9 mouse cellular contexts compared by ENCODE assay signal in the genomic region with DNA sequence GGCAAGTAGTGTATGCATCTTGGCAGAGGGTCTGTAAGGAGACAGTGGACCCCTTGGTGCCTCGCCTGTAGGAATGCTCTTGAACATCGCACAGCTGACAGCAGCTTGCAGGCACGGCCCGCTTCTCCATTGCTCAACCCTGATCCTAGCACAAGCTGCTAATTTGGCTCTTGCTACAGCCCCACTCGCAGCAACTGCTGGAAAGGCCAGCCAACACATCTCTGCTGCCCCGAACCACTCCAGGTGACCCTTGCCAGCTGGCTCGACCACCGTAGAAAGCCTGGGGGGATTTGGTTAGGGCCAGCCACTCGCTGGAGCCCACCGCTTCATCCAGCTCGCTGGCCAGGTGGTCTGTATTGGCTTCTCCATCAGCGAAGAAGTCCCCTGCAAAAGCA. TPM values are rescaled to one million over a fixed set of nuclear protein-coding genes. Genes with fewer than 3 reads are reported as not detected.
DNase-seq lines count a peak whose midpoint lies in the region; ATAC-seq and TF ChIP-seq lines count a peak whose summit lies in the region.
"Had no signal": no experiment of that assay in that cellular context is flagged by ENCODE, and none has a peak within 500 bp of the region (broad histone marks: within the 10 kb centered on the region; RNA-seq: fewer than 3 reads in every experiment).

No protein-coding gene starts in this region.

- TF ChIP-seq CTCF in small intestine, adult 2 months (IDR thresholded peaks at IDR 0.05; ENCODE audit: extremely low read depth, insufficient read length, insufficient replicate concordance, low read depth, low read length), result no peak

- H3K27ac ChIP-seq in lung, embryonic 16.5 days (ENCODE audit: low read length), result no peak overlapping the region
- no peak overlapping the region for H3K27ac ChIP-seq in forebrain, embryonic 15.5 days (replicated peaks)
- H3K27ac ChIP-seq in intestine, embryonic 16.5 days (ENCODE audit: low read length), result no peak overlapping the region
- H3K27ac ChIP-seq in small intestine, adult 2 months (ENCODE audit: insufficient read depth, low read depth, low read length), result no peak overlapping the region

- peaks cover 6% of the 10 kb centered on the region for H3K4me1 ChIP-seq in lung, embryonic 16.5 days (replicated peaks; ENCODE audit: control insufficient read depth, insufficient read depth, low read length)
- H3K4me1 ChIP-seq in forebrain, embryonic 15.5 days, result peaks cover 17% of the 10 kb centered on the region
- H3K4me1 ChIP-seq in intestine, embryonic 16.5 days (ENCODE audit: control insufficient read depth, insufficient read depth, low read length), result peaks cover 7% of the 10 kb centered on the region; the same call in 1 of the 2 replicates
- H3K4me1 ChIP-seq in small intestine, adult 2 months (ENCODE audit: control insufficient read depth, insufficient read depth, insufficient read length, low read length), result peaks cover 3% of the 10 kb centered on the region

- peak overlapping the region; percentile 48; the same call in 1 of the 2 replicates for H3K4me3 ChIP-seq in lung, embryonic 16.5 days (ENCODE audit: low read length)
- no peak overlapping the region for H3K4me3 ChIP-seq in forebrain, embryonic 15.5 days
- peak overlapping the region; percentile 41; the same call in 1 of the 2 replicates for H3K4me3 ChIP-seq in intestine, embryonic 16.5 days (ENCODE audit: low read length)
- peak overlapping the region; percentile 57 for H3K4me3 ChIP-seq in small intestine, adult 2 months (ENCODE audit: low read depth, low read length)

- H3K9me3 ChIP-seq in lung, embryonic 16.5 days (ENCODE audit: control insufficient read depth, low read length), result no peaks in the 10 kb centered on the region
- H3K9me3 ChIP-seq in forebrain, embryonic 15.5 days, result no peaks in the 10 kb centered on the region
- H3K9me3 ChIP-seq in intestine, embryonic 16.5 days (ENCODE audit: control insufficient read depth, low read length), result no peaks in the 10 kb centered on the region

- WGBS in lung, embryonic 16.5 days, result 30% methylated on average over 12 of the region's 12 CpGs
- WGBS in forebrain, embryonic 15.5 days, result 45% methylated on average over 12 of the region's 12 CpGs
- WGBS in intestine, embryonic 16.5 days, result 42% methylated on average over 12 of the region's 12 CpGs
- 61% methylated on average over 12 of the region's 12 CpGs for WGBS in small intestine, adult 2 months

- H3K27me3 ChIP-seq in lung, embryonic 16.5 days (ENCODE audit: control insufficient read depth, insufficient read depth, low read depth, low read length), result peaks cover 39% of the 10 kb centered on the region
- H3K27me3 ChIP-seq in forebrain, embryonic 15.5 days, result peaks cover 59% of the 10 kb centered on the region
- peaks cover 35% of the 10 kb centered on the region for H3K27me3 ChIP-seq in intestine, embryonic 16.5 days (replicated peaks; ENCODE audit: control insufficient read depth, insufficient read depth, low read length)
- peaks cover 17% of the 10 kb centered on the region; the same call in 1 of the 2 replicates for H3K27me3 ChIP-seq in small intestine, adult 2 months (ENCODE audit: control insufficient read depth, insufficient read depth, low read length)

- H3K9ac ChIP-seq in lung, embryonic 16.5 days (ENCODE audit: low read length), result no peak overlapping the region
- no peak overlapping the region for H3K9ac ChIP-seq in forebrain, embryonic 15.5 days (replicated peaks)
- no peak overlapping the region for H3K9ac ChIP-seq in intestine, embryonic 16.5 days (ENCODE audit: low read depth, low read length)

- no peak for DNase-seq in lung, postnatal 25 days (ENCODE audit: low spot score)
- no peak for DNase-seq in right cerebral cortex, postnatal 25 days
- DNase-seq in layer of hippocampus, adult 8-10 months (ENCODE audit: low spot score in 2 of 2), result no peak

- peak; percentile 63 for ATAC-seq in lung, embryonic 16.5 days (ENCODE audit: low read depth)
- ATAC-seq in forebrain, embryonic 15.5 days (replicated peaks), result no peak
- ATAC-seq in intestine, embryonic 16.5 days, result no peak

- H3K4me2 ChIP-seq in lung, embryonic 16.5 days (ENCODE audit: low read depth, low read length), result peak overlapping the region; percentile 83
- H3K4me2 ChIP-seq in forebrain, embryonic 15.5 days (replicated peaks), result peak overlapping the region; percentile 63; the same call in 1 of the 2 replicates
- H3K4me2 ChIP-seq in intestine, embryonic 16.5 days (ENCODE audit: low read depth, low read length), result peak overlapping the region; percentile 72; the same call in 1 of the 2 replicates

- no peak for TF ChIP-seq POLR2A in small intestine, adult 2 months (IDR thresholded peaks at IDR 0.05; ENCODE audit: low read depth, low read length)

- no peaks in the 10 kb centered on the region for H3K36me3 ChIP-seq in lung, embryonic 16.5 days (ENCODE audit: control insufficient read depth, insufficient read depth, low read length)
- H3K36me3 ChIP-seq in forebrain, embryonic 15.5 days, result no peaks in the 10 kb centered on the region
- H3K36me3 ChIP-seq in intestine, embryonic 16.5 days (ENCODE audit: control insufficient read depth, insufficient read depth, low read length), result no peaks in the 10 kb centered on the region
- H3K36me3 ChIP-seq in small intestine, adult 2 months (ENCODE audit: control insufficient read depth, insufficient read depth, low read length), result no peaks in the 10 kb centered on the region

RNA-seq across cellular contexts. Expression of a gene that starts 0.6 kb away (rescaled TPM):
- 1.6 and 2.0 TPM in 2 replicates for polyA plus RNA-seq in lung, embryonic 16.5 days (2015; fragmentation: Nextera tagmentation; extraction: Ambion mirVana)
- polyA plus RNA-seq in forebrain, embryonic 15.5 days (2015; fragmentation: Nextera tagmentation; extraction: Ambion mirVana), result 0.41 and 0.68 TPM in 2 replicates
- 1.2 and 1.4 TPM in 2 replicates for polyA plus RNA-seq in intestine, embryonic 16.5 days (2015; fragmentation: Nextera tagmentation; extraction: Ambion mirVana)
- polyA plus RNA-seq in small intestine, adult 2 months (2012; rRNA removed), result 2.3 and 5.5 TPM in 2 replicates
- 1 to 10 TPM; 1.5 to 2.7 (median 1.8) TPM for total RNA-seq in layer of hippocampus, adult 8-10 months (2022)

RNA-seq across cellular contexts. Expression of a gene that starts 1.9 kb away (rescaled TPM):
- polyA plus RNA-seq in lung, embryonic 16.5 days (2015; fragmentation: Nextera tagmentation; extraction: Ambion mirVana), result not detected in 2 replicates
- polyA plus RNA-seq in forebrain, embryonic 15.5 days (2015; fragmentation: Nextera tagmentation; extraction: Ambion mirVana), result not detected in 2 replicates
- 0.23 and 0.37 TPM in 2 replicates for polyA plus RNA-seq in intestine, embryonic 16.5 days (2015; fragmentation: Nextera tagmentation; extraction: Ambion mirVana)
- polyA plus RNA-seq in small intestine, adult 2 months (2012; rRNA removed), result 0.96 and 0.99 TPM in 2 replicates
- not detected for total RNA-seq in layer of hippocampus, adult 8-10 months (2022)
- total RNA-seq: monocyte, adult 5-6 weeks had no signal
- polyA plus RNA-seq: frontal cortex, adult 2 months had no signal

RNA-seq across cellular contexts. Expression of a gene that starts 21.7 kb away (rescaled TPM):
- 6.5 and 7.4 TPM in 2 replicates for polyA plus RNA-seq in lung, embryonic 16.5 days (2015; fragmentation: Nextera tagmentation; extraction: Ambion mirVana)
- polyA plus RNA-seq in forebrain, embryonic 15.5 days (2015; fragmentation: Nextera tagmentation; extraction: Ambion mirVana), result 0.94 and 2.6 TPM in 2 replicates
- 5.8 and 6.4 TPM in 2 replicates for polyA plus RNA-seq in intestine, embryonic 16.5 days (2015; fragmentation: Nextera tagmentation; extraction: Ambion mirVana)
- polyA plus RNA-seq in small intestine, adult 2 months (2012; rRNA removed), result 0.11 and 0.15 TPM in 2 replicates
- 1 to 10 TPM; 3.3 to 5.0 (median 4.2) TPM for total RNA-seq in layer of hippocampus, adult 8-10 months (2022)

RNA-seq across cellular contexts. Expression of a gene that starts 22.0 kb away (rescaled TPM):
- polyA plus RNA-seq in lung, embryonic 16.5 days (2015; fragmentation: Nextera tagmentation; extraction: Ambion mirVana), result 1.2 and 1.4 TPM in 2 replicates
- polyA plus RNA-seq in forebrain, embryonic 15.5 days (2015; fragmentation: Nextera tagmentation; extraction: Ambion mirVana), result 1.2 and 1.3 TPM in 2 replicates
- 0.76 and 0.81 TPM in 2 replicates for polyA plus RNA-seq in intestine, embryonic 16.5 days (2015; fragmentation: Nextera tagmentation; extraction: Ambion mirVana)
- 0.48 TPM in 1 of 2 replicates, not detected in the other for polyA plus RNA-seq in small intestine, adult 2 months (2012; rRNA removed)
- 1 to 10 TPM; 3.4 to 7.1 (median 5.4) TPM for total RNA-seq in layer of hippocampus, adult 8-10 months (2022)

RNA-seq across cellular contexts. Expression of a gene that starts 23.7 kb away (rescaled TPM):
- polyA plus RNA-seq in lung, embryonic 16.5 days (2015; fragmentation: Nextera tagmentation; extraction: Ambion mirVana), result 8.6 and 8.8 TPM in 2 replicates
- polyA plus RNA-seq in forebrain, embryonic 15.5 days (2015; fragmentation: Nextera tagmentation; extraction: Ambion mirVana), result 9.1 and 9.5 TPM in 2 replicates
- 5.9 and 6.8 TPM in 2 replicates for polyA plus RNA-seq in intestine, embryonic 16.5 days (2015; fragmentation: Nextera tagmentation; extraction: Ambion mirVana)
- 23.2 and 42.2 TPM in 2 replicates for polyA plus RNA-seq in small intestine, adult 2 months (2012; rRNA removed)
- total RNA-seq in layer of hippocampus, adult 8-10 months (2022), result 10 to 100 TPM; 24.6 to 34.1 (median 28.3) TPM
